Mouse (Mus musculus): Measurements from ENCODE around the gene Recql5. TPM values are rescaled to one million over a fixed set of nuclear protein-coding genes. Genes with fewer than 3 reads are reported as not detected.
A peak's percentile ranks its signal among the peaks of the same experiment; 100 is the strongest.

The Recql5 gene
- total RNA-seq, 2 experiments from 2014 or later: 7.5 to 7.8 TPM

- peak; percentile 42 to 44 for DNase-seq
These were observed 32.5 kb downstream of the Recql5 start for GRCm38 (mm10) chr11:115900561-115901337.

GRCm38 (mm10) chr11:115899486-115900266 is 33.6 kb downstream of the Recql5 start, which contains the start of gene Smim5:
Gene Smim5 (plus strand): TSS chr11:115899966.
- DNase-seq: peak; percentile 67 to 87

GRCm38 (mm10) chr11:115898886-115899285 is 34.4 kb downstream of the Recql5 start:
- peak in 1 of 2 experiments; percentile 42 for DNase-seq

- no peak for DNase-seq
These were observed 34.8 kb downstream of the Recql5 start for GRCm38 (mm10) chr11:115898446-115898845.

GRCm38 (mm10) chr11:115894755-115895520 is 38.3 kb downstream of the Recql5 start:
- DNase-seq: peak; percentile 37 to 50

GRCm38 (mm10) chr11:115893071-115893470 is 40.2 kb downstream of the Recql5 start:
- no peak for DNase-seq

GRCm38 (mm10) chr11:115892213-115892612 is 41.1 kb downstream of the Recql5 start:
- no peak for DNase-seq

- DNase-seq: no peak
These were observed 44.1 kb downstream of the Recql5 start for GRCm38 (mm10) chr11:115889159-115889558.

- DNase-seq: no peak
These were observed 45.3 kb downstream of the Recql5 start for GRCm38 (mm10) chr11:115888020-115888419.

- DNase-seq: no peak
These were observed 46.8 kb downstream of the Recql5 start for GRCm38 (mm10) chr11:115886446-115886845.

- DNase-seq: no peak
These were observed 48.0 kb downstream of the Recql5 start for GRCm38 (mm10) chr11:115885281-115885680.

- DNase-seq: no peak
These were observed 48.9 kb downstream of the Recql5 start for GRCm38 (mm10) chr11:115884361-115884760.

- DNase-seq: no peak
These were observed 50.0 kb downstream of the Recql5 start for GRCm38 (mm10) chr11:115883251-115883650.

GRCm38 (mm10) chr11:115881002-115881401 is 52.3 kb downstream of the Recql5 start:
- peak in 1 of 2 experiments; percentile 38 for DNase-seq

- DNase-seq: no peak
These were observed 55.2 kb downstream of the Recql5 start for GRCm38 (mm10) chr11:115878071-115878470.

- DNase-seq: no peak
These were observed 56.0 kb downstream of the Recql5 start for GRCm38 (mm10) chr11:115877174-115877755.

- DNase-seq: no peak
These were observed 56.8 kb downstream of the Recql5 start for GRCm38 (mm10) chr11:115876438-115876837.

- no peak for DNase-seq
These were observed 57.3 kb downstream of the Recql5 start for GRCm38 (mm10) chr11:115875935-115876334.

GRCm38 (mm10) chr11:115872437-115872836 is 60.8 kb downstream of the Recql5 start:
- DNase-seq: no peak

GRCm38 (mm10) chr11:115869393-115869792 is 63.9 kb downstream of the Recql5 start:
- no peak for DNase-seq

GRCm38 (mm10) chr11:115863895-115864294 is 69.4 kb downstream of the Recql5 start:
- DNase-seq: no peak

Measured in heart, adult 18-20 months (tissue).